Mouse (Mus musculus): ENCODE measurements around the gene Slc25a27. TPM values are rescaled to one million over a fixed set of nuclear protein-coding genes. Genes with fewer than 3 reads are reported as not detected.

Slc25a27 gene
- 117 and 123 TPM in 2 replicates for polyA plus RNA-seq (2015; fragmentation: Nextera tagmentation; extraction: Ambion mirVana)

GRCm38 (mm10) chr17:43666576-43667289 lies at the start of gene Slc25a27:
TSS of gene Slc25a27 (minus strand) at chr17:43667214.
- Histone ChIP-seq H3K9me3 (no peaks in the 10 kb centered on the region), H3K4me3 (peak within 1 kb of the TSS; percentile 82), H3K27me3 (no peaks in the 10 kb centered on the region), H3K36me3 (peaks cover 12% of the 10 kb centered on the region), H3K4me1 (peaks cover 28% of the 10 kb centered on the region), H3K4me2 (replicated peaks) (peak within 1 kb of the TSS; percentile 69), H3K9ac (replicated peaks) (peak within 1 kb of the TSS; percentile 85), H3K27ac (replicated peaks) (peak within 1 kb of the TSS; percentile 66)
- peak; percentile 99 for ATAC-seq (replicated peaks)
- WGBS, result under 1% methylated on average over 41 of the region's 41 CpGs

GRCm38 (mm10) chr17:43716601-43717000 lies 49.6 kb upstream of the Slc25a27 start:
- Histone ChIP-seq H3K4me2 (replicated peaks) (no peak overlapping the region), H3K27me3 (no peaks in the 10 kb centered on the region), H3K4me3 (no peak overlapping the region), H3K4me1 (no peaks in the 10 kb centered on the region), H3K36me3 (no peaks in the 10 kb centered on the region), H3K9me3 (no peaks in the 10 kb centered on the region), H3K27ac (replicated peaks) (no peak overlapping the region), H3K9ac (replicated peaks) (no peak overlapping the region)
- ATAC-seq (replicated peaks), result no peak
- 65% methylated on average over 7 of the region's 7 CpGs for WGBS

- no peak for ATAC-seq (replicated peaks)
- no peaks in the 10 kb centered on the region for H3K36me3 ChIP-seq
These were observed 47.2 kb upstream of the Slc25a27 start for GRCm38 (mm10) chr17:43714191-43714590.

GRCm38 (mm10) chr17:43711557-43712352 lies 44.7 kb upstream of the Slc25a27 start:
- no peak for ATAC-seq (replicated peaks)

More at GRCm38 (mm10) chr17:43714191-43714590, 47.2 kb upstream of the Slc25a27 start:
- H3K4me2 ChIP-seq (replicated peaks), result no peak overlapping the region
- no peaks in the 10 kb centered on the region for H3K9me3 ChIP-seq
- H3K27ac ChIP-seq (replicated peaks), result no peak overlapping the region
- WGBS, result 80% methylated on average over 3 of the region's 3 CpGs
- no peaks in the 10 kb centered on the region for H3K4me1 ChIP-seq
- H3K27me3 ChIP-seq, result no peaks in the 10 kb centered on the region
- no peak overlapping the region for H3K4me3 ChIP-seq
- H3K9ac ChIP-seq (replicated peaks), result no peak overlapping the region

GRCm38 (mm10) chr17:43707254-43707653 lies 40.2 kb upstream of the Slc25a27 start:
- Histone ChIP-seq H3K9me3 (no peaks in the 10 kb centered on the region), H3K4me2 (replicated peaks) (no peak overlapping the region), H3K27me3 (no peaks in the 10 kb centered on the region), H3K36me3 (no peaks in the 10 kb centered on the region), H3K4me1 (no peaks in the 10 kb centered on the region), H3K4me3 (no peak overlapping the region), H3K9ac (replicated peaks) (no peak overlapping the region), H3K27ac (replicated peaks) (no peak overlapping the region)
- no peak for ATAC-seq (replicated peaks)
- WGBS, result 73% methylated on average over 3 of the region's 3 CpGs

More at GRCm38 (mm10) chr17:43711557-43712352, 44.7 kb upstream of the Slc25a27 start:
- no peaks in the 10 kb centered on the region for H3K27me3 ChIP-seq
- H3K4me3 ChIP-seq, result no peak overlapping the region
- H3K4me2 ChIP-seq (replicated peaks), result no peak overlapping the region
- H3K4me1 ChIP-seq, result no peaks in the 10 kb centered on the region
- no peaks in the 10 kb centered on the region for H3K36me3 ChIP-seq
- 92% methylated on average over 7 of the region's 7 CpGs for WGBS
- H3K9me3 ChIP-seq, result no peaks in the 10 kb centered on the region
- H3K9ac ChIP-seq (replicated peaks), result no peak overlapping the region
- H3K27ac ChIP-seq (replicated peaks), result no peak overlapping the region

- Histone ChIP-seq H3K9ac (replicated peaks) (no peak overlapping the region), H3K4me3 (no peak overlapping the region), H3K36me3 (no peaks in the 10 kb centered on the region), H3K27ac (replicated peaks) (no peak overlapping the region), H3K4me2 (replicated peaks) (no peak overlapping the region), H3K9me3 (no peaks in the 10 kb centered on the region), H3K4me1 (no peaks in the 10 kb centered on the region), H3K27me3 (no peaks in the 10 kb centered on the region)
- ATAC-seq (replicated peaks), result no peak
- WGBS, result 96% methylated on average over 3 of the region's 3 CpGs
These were observed 39.7 kb upstream of the Slc25a27 start for GRCm38 (mm10) chr17:43706749-43707148.

- Histone ChIP-seq H3K27ac (replicated peaks) (no peak overlapping the region), H3K27me3 (no peaks in the 10 kb centered on the region), H3K4me3 (no peak overlapping the region), H3K9me3 (no peaks in the 10 kb centered on the region), H3K4me2 (replicated peaks) (no peak overlapping the region), H3K9ac (replicated peaks) (no peak overlapping the region), H3K4me1 (no peaks in the 10 kb centered on the region), H3K36me3 (no peaks in the 10 kb centered on the region)
- ATAC-seq (replicated peaks), result no peak
- WGBS, result 90% methylated on average over 12 of the region's 12 CpGs
These were observed 37.4 kb upstream of the Slc25a27 start for GRCm38 (mm10) chr17:43704216-43704930.

GRCm38 (mm10) chr17:43701060-43701459 lies 34.0 kb upstream of the Slc25a27 start:
- H3K36me3 ChIP-seq, result no peaks in the 10 kb centered on the region
- H3K4me3 ChIP-seq, result no peak overlapping the region
- 70% methylated on average over 6 of the region's 6 CpGs for WGBS
- H3K27me3 ChIP-seq, result no peaks in the 10 kb centered on the region
- no peak overlapping the region for H3K9ac ChIP-seq (replicated peaks)
- H3K4me1 ChIP-seq, result no peaks in the 10 kb centered on the region
- no peak overlapping the region for H3K27ac ChIP-seq (replicated peaks)
- no peaks in the 10 kb centered on the region for H3K9me3 ChIP-seq
- no peak for ATAC-seq (replicated peaks)
- H3K4me2 ChIP-seq (replicated peaks), result no peak overlapping the region

- Histone ChIP-seq H3K36me3 (no peaks in the 10 kb centered on the region), H3K27me3 (no peaks in the 10 kb centered on the region), H3K27ac (replicated peaks) (no peak overlapping the region), H3K4me1 (no peaks in the 10 kb centered on the region), H3K9ac (replicated peaks) (no peak overlapping the region), H3K4me3 (no peak overlapping the region), H3K9me3 (no peaks in the 10 kb centered on the region), H3K4me2 (replicated peaks) (peak overlapping the region; percentile 33)
- 40% methylated on average over 14 of the region's 14 CpGs for WGBS
- ATAC-seq (replicated peaks), result peak; percentile 85
These were observed 32.1 kb upstream of the Slc25a27 start for GRCm38 (mm10) chr17:43698997-43699649.

- no peaks in the 10 kb centered on the region for H3K9me3 ChIP-seq
- no peak for ATAC-seq (replicated peaks)
These were observed 22.6 kb upstream of the Slc25a27 start for GRCm38 (mm10) chr17:43689591-43689990.

GRCm38 (mm10) chr17:43684638-43685037 lies 17.6 kb upstream of the Slc25a27 start:
- Histone ChIP-seq H3K27ac (replicated peaks) (no peak overlapping the region), H3K9ac (replicated peaks) (no peak overlapping the region), H3K9me3 (no peaks in the 10 kb centered on the region), H3K36me3 (no peaks in the 10 kb centered on the region), H3K27me3 (no peaks in the 10 kb centered on the region), H3K4me3 (no peak overlapping the region), H3K4me1 (no peaks in the 10 kb centered on the region), H3K4me2 (replicated peaks) (no peak overlapping the region)
- WGBS, result 95% methylated on average over 5 of the region's 5 CpGs
- ATAC-seq (replicated peaks), result no peak

More at GRCm38 (mm10) chr17:43689591-43689990, 22.6 kb upstream of the Slc25a27 start:
- 87% methylated on average over 9 of the region's 9 CpGs for WGBS
- Histone ChIP-seq H3K36me3 (no peaks in the 10 kb centered on the region), H3K27ac (replicated peaks) (no peak overlapping the region), H3K4me1 (no peaks in the 10 kb centered on the region), H3K27me3 (no peaks in the 10 kb centered on the region), H3K9ac (replicated peaks) (no peak overlapping the region), H3K4me3 (no peak overlapping the region), H3K4me2 (replicated peaks) (no peak overlapping the region)
